Mouse (Mus musculus) heart, adult 2 months (tissue): ENCODE results near the gene Fcamr.

Experiments used
- CTCF ChIP-seq: fragments of 200-600 bp; IDR thresholded peaks from 2 replicates; pipeline ENCODE4 v1.8.1; 2022; ENCODE audit warnings: antibody characterized with exemption, mild to moderate bottlenecking, moderate library complexity
- EP300 ChIP-seq: fragments of 200-500 bp; IDR thresholded peaks from 2 replicates; pipeline ENCODE4 v1.6.1; 2011; ENCODE audit warnings: low read depth, low read length, control low read depth; ENCODE audit not compliant: insufficient read depth
- POLR2A ChIP-seq: fragments of 200-500 bp; IDR thresholded peaks from 2 replicates; pipeline ENCODE4 v1.6.1; 2011; ENCODE audit warnings: mild to moderate bottlenecking, low read depth, low read length, control low read depth; ENCODE audit not compliant: insufficient read depth

DNA sequence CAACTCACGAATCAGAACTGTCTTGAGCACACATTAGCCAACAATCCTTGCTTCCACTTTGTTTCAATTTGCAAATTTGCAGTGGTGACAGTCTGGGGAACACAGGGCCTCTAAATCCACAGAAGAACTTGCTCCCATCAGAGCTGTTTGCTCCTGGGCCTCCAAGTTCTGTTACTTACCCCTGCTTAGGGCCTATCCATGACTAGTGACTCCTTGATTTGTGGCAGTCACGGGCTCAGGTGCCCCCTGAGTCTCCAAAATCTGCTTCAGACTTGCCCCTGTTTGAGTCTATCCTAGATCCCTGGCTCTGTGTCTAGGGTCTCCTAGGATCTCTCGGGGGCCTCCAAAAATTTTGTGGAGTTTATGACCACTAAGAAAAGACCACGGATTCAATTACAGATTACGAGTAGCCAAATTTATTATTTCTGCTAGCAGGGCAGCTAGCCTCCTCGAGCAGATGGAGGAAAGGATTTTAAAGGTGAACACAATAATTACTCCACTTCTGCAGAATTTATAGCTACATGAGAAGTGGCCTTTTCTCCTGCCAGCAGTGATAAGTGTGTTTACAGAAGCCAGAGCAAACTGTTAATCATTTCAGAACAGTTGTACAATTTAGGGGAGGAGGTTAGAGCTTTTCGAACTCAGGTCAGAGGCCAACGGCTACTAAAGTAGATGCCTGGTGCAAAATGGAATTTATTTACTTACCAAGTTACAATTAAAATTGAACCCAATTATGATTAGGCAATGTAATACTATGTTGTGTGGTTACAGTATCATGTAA is 40.1 kb downstream of the Fcamr start:
- TF ChIP-seq CTCF: no peak
- no peak for TF ChIP-seq EP300
- TF ChIP-seq POLR2A: no peak
